Mouse (Mus musculus): Measurements from ENCODE around the gene Emg1.

Gene Emg1

GRCm38 (mm10) chr6:124718703-124719102 is 6.7 kb upstream of the Emg1 start:
- in situ Hi-C loops (cut with MboI; ENCODE audit: unreplicated experiment in 2 of 2), result loop anchor here in 1 of 2 experiments (10.0 kb wide), 1 partner anchor 316 kb away; the partner anchor contains the start of gene Ing4

- in situ Hi-C loops (cut with MboI; ENCODE audit: unreplicated experiment in 2 of 2), result loop anchor here in 1 of 2 experiments (10.0 kb wide), 1 partner anchor 317 kb away; the partner anchor contains the start of gene Ing4
Observed at GRCm38 (mm10) chr6:124717968-124718367, 6.0 kb upstream of the Emg1 start.

GRCm38 (mm10) chr6:124716864-124717490 is 5.0 kb upstream of the Emg1 start:
- in situ Hi-C loops (cut with MboI; ENCODE audit: unreplicated experiment in 2 of 2), result loop anchor here in 1 of 2 experiments (10.0 kb wide), 1 partner anchor 318 kb away; the partner anchor contains the start of gene Ing4

- in situ Hi-C loops (cut with MboI; ENCODE audit: unreplicated experiment in 2 of 2), result loop anchor here (5.0 to 10.0 kb wide), 4 partner anchors 34 to 329 kb away; partner anchors contain the start of gene Ing4 (in 1 of the 2)
Observed at GRCm38 (mm10) chr6:124712918-124713317, 940 bp upstream of the Emg1 start.

- in situ Hi-C loops (cut with MboI; ENCODE audit: unreplicated experiment in 2 of 2), result no loop called here
Observed at GRCm38 (mm10) chr6:124708289-124708889, 3.6 kb downstream of the Emg1 start.

- in situ Hi-C loops (cut with MboI; ENCODE audit: unreplicated experiment in 2 of 2), result no loop called here
Observed at GRCm38 (mm10) chr6:124706061-124706627, 5.8 kb downstream of the Emg1 start.

- in situ Hi-C loops (cut with MboI; ENCODE audit: unreplicated experiment in 2 of 2), result no loop called here
Observed at GRCm38 (mm10) chr6:124704417-124704816, 7.6 kb downstream of the Emg1 start.

- in situ Hi-C loops (cut with MboI; ENCODE audit: unreplicated experiment in 2 of 2), result no loop called here
Observed at GRCm38 (mm10) chr6:124703789-124704188, 8.2 kb downstream of the Emg1 start.

GRCm38 (mm10) chr6:124702784-124703103 is 9.2 kb downstream of the Emg1 start:
- in situ Hi-C loops (cut with MboI; ENCODE audit: unreplicated experiment in 2 of 2), result no loop called here

- in situ Hi-C loops (cut with MboI; ENCODE audit: unreplicated experiment in 2 of 2), result no loop called here
Observed at GRCm38 (mm10) chr6:124702102-124702783, 9.7 kb downstream of the Emg1 start.

- in situ Hi-C loops (cut with MboI; ENCODE audit: unreplicated experiment in 2 of 2), result no loop called here
Observed at GRCm38 (mm10) chr6:124701338-124701737, 10.6 kb downstream of the Emg1 start.

- in situ Hi-C loops (cut with MboI; ENCODE audit: unreplicated experiment in 2 of 2), result no loop called here
Observed at GRCm38 (mm10) chr6:124699962-124700610, 11.9 kb downstream of the Emg1 start.

GRCm38 (mm10) chr6:124699366-124699765 is 12.6 kb downstream of the Emg1 start:
- in situ Hi-C loops (cut with MboI; ENCODE audit: unreplicated experiment in 2 of 2), result no loop called here

GRCm38 (mm10) chr6:124698751-124699150 is 13.2 kb downstream of the Emg1 start:
- in situ Hi-C loops (cut with MboI; ENCODE audit: unreplicated experiment in 2 of 2), result no loop called here

GRCm38 (mm10) chr6:124696441-124697150 is 15.4 kb downstream of the Emg1 start:
- in situ Hi-C loops (cut with MboI; ENCODE audit: unreplicated experiment in 2 of 2), result no loop called here

GRCm38 (mm10) chr6:124694166-124694955 is 17.6 kb downstream of the Emg1 start:
- in situ Hi-C loops (cut with MboI; ENCODE audit: unreplicated experiment in 2 of 2), result no loop called here

GRCm38 (mm10) chr6:124693243-124693981 is 18.6 kb downstream of the Emg1 start:
- in situ Hi-C loops (cut with MboI; ENCODE audit: unreplicated experiment in 2 of 2), result no loop called here

- in situ Hi-C loops (cut with MboI; ENCODE audit: unreplicated experiment in 2 of 2), result no loop called here
Observed at GRCm38 (mm10) chr6:124690517-124690916, 21.5 kb downstream of the Emg1 start.

- in situ Hi-C loops (cut with MboI; ENCODE audit: unreplicated experiment in 2 of 2), result no loop called here
Observed at GRCm38 (mm10) chr6:124689011-124689410, 23.0 kb downstream of the Emg1 start.
